Mouse (Mus musculus): Measurements from ENCODE around the gene Opcml. TPM values are rescaled to one million over a fixed set of nuclear protein-coding genes. Genes with fewer than 3 reads are reported as not detected.

Opcml gene
- polyA plus RNA-seq, 1 experiment = 0.08 TPM

DNA sequence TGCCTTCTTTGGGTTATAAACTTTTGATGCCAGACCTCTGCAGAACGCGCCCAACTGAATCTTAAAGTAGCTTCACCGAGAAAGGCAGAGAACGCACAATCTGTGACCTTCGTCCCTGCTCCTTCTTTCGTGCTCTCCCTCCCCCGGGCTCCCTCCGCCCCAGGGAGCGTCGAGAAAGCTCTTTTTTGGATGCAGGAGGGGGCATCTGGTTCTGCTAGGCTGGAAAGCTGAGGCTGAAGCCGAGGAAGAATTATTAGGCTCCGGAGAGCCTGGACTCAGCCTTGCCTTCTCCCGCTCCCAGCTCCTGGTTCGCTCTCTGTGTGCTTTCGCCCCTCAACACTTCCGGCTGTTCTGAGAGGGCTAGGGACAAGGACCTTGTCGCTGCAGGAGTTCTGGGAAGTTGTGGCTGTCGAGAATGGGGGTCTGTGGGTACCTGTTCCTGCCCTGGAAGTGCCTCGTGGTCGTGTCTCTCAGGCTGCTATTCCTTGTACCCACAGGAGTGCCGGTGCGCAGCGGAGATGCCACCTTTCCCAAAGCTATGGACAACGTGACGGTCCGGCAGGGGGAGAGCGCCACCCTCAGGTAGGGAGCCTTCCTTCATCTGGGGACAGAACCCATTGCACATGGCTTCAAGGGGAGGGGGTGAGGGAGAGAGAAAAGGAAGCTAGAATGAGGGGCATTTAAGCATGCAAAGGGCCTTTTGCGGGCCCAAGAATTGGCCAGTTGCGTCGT is 613.4 kb downstream of the Opcml start:
- 6% methylated on average over 30 of the region's 30 CpGs for WGBS
- no peak for TF ChIP-seq CTCF (conservative IDR thresholded peaks at IDR 0.05; ENCODE audit: insufficient read depth, insufficient read length, low read depth, low read length)
- no peak for TF ChIP-seq POLR2A (IDR thresholded peaks at IDR 0.05; ENCODE audit: low read depth, low read length)
- no peak for DNase-seq

DNA sequence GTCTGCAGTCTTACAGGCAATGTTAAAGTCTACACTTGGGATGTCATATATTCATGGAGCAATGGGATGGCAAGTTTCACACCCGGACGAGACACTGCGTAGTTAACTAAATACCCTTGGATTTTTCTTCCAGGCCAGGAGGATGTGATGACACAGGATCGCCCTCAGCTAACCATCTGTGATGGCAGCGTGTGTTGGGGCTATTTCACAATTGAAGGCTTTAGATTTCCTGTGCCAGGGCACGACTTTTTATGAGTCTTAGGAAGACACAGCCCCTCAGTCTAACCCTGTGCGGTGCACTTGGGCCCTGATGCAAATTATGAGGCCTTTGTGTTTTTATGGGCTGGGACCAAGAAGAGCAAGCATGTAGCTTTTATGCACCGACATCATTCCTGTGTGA is 614.0 kb downstream of the Opcml start:
- Histone ChIP-seq H3K27me3 (replicated peaks; ENCODE audit: control insufficient read depth, insufficient read depth, low read length) (no peaks in the 10 kb centered on the region; the same call in 1 of the 2 replicates), H3K4me3 (ENCODE audit: insufficient read depth, low read depth, low read length) (no peak overlapping the region), H3K36me3 (ENCODE audit: control insufficient read depth, insufficient read depth, low read length) (no peaks in the 10 kb centered on the region), H3K4me1 (ENCODE audit: control insufficient read depth, insufficient read depth, low read length) (no peaks in the 10 kb centered on the region), H3K27ac (ENCODE audit: insufficient read depth, low read depth, low read length) (no peak overlapping the region)
- TF ChIP-seq CTCF (conservative IDR thresholded peaks at IDR 0.05; ENCODE audit: insufficient read depth, insufficient read length, low read depth, low read length) (no peak), POLR2A (IDR thresholded peaks at IDR 0.05; ENCODE audit: low read depth, low read length) (no peak)
- WGBS = 64% methylated on average over 8 of the region's 8 CpGs
- DNase-seq = no peak

More for the DNA sequence above, 613.4 kb downstream of the Opcml start:
- Histone ChIP-seq H3K4me1 (ENCODE audit: control insufficient read depth, insufficient read depth, low read length) (no peaks in the 10 kb centered on the region), H3K27ac (ENCODE audit: insufficient read depth, low read depth, low read length) (no peak overlapping the region), H3K27me3 (replicated peaks; ENCODE audit: control insufficient read depth, insufficient read depth, low read length) (no peaks in the 10 kb centered on the region; the same call in 1 of the 2 replicates), H3K4me3 (ENCODE audit: insufficient read depth, low read depth, low read length) (no peak overlapping the region), H3K36me3 (ENCODE audit: control insufficient read depth, insufficient read depth, low read length) (no peaks in the 10 kb centered on the region)

DNA sequence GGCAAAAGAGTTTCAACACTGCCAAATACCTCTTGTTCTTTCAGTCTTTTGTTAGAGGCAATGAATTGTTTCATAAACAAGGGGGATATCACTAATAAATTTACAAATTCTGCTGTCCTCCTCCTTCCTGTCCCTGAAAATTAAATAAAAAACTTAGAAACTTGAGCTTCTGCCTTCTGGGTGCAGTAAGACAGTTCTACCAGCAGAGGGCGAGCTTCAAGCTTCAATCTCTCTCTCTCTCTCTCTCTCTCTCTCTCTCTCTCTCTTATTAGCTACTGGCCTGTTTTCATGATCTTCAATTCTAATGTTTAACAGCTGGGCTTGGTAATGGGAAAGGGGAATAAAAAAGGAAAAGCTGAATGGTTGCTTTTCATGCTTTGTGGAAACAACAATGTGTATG is 615.2 kb downstream of the Opcml start:
- 0% methylated on average over 1 of the region's 1 CpGs for WGBS
- peak; percentile 8 for DNase-seq

GRCm38 (mm10) chr9:28420808-28421207 is 630.2 kb downstream of the Opcml start:
- no peak for DNase-seq
- no peak overlapping the region for H3K4me3 ChIP-seq (ENCODE audit: insufficient read depth, low read depth, low read length)
- WGBS = 58% methylated on average over 5 of the region's 5 CpGs
- H3K36me3 ChIP-seq (ENCODE audit: control insufficient read depth, insufficient read depth, low read length) = no peaks in the 10 kb centered on the region
- H3K27me3 ChIP-seq (replicated peaks; ENCODE audit: control insufficient read depth, insufficient read depth, low read length) = no peaks in the 10 kb centered on the region
- H3K27ac ChIP-seq (ENCODE audit: insufficient read depth, low read depth, low read length) = no peak overlapping the region
- TF ChIP-seq CTCF (conservative IDR thresholded peaks at IDR 0.05; ENCODE audit: insufficient read depth, insufficient read length, low read depth, low read length) = no peak
- TF ChIP-seq POLR2A (IDR thresholded peaks at IDR 0.05; ENCODE audit: low read depth, low read length) = no peak
- no peaks in the 10 kb centered on the region for H3K4me1 ChIP-seq (ENCODE audit: control insufficient read depth, insufficient read depth, low read length)

More for the DNA sequence above, 615.2 kb downstream of the Opcml start:
- Histone ChIP-seq H3K27me3 (replicated peaks; ENCODE audit: control insufficient read depth, insufficient read depth, low read length) (no peaks in the 10 kb centered on the region; the same call in 1 of the 2 replicates), H3K4me1 (ENCODE audit: control insufficient read depth, insufficient read depth, low read length) (no peaks in the 10 kb centered on the region), H3K27ac (ENCODE audit: insufficient read depth, low read depth, low read length) (no peak overlapping the region), H3K36me3 (ENCODE audit: control insufficient read depth, insufficient read depth, low read length) (no peaks in the 10 kb centered on the region), H3K4me3 (ENCODE audit: insufficient read depth, low read depth, low read length) (no peak overlapping the region)
- TF ChIP-seq POLR2A (IDR thresholded peaks at IDR 0.05; ENCODE audit: low read depth, low read length) (no peak), CTCF (conservative IDR thresholded peaks at IDR 0.05; ENCODE audit: insufficient read depth, insufficient read length, low read depth, low read length) (0 out of 2 replicates have a peak, but pooled peaks have one; percentile 7)

DNA sequence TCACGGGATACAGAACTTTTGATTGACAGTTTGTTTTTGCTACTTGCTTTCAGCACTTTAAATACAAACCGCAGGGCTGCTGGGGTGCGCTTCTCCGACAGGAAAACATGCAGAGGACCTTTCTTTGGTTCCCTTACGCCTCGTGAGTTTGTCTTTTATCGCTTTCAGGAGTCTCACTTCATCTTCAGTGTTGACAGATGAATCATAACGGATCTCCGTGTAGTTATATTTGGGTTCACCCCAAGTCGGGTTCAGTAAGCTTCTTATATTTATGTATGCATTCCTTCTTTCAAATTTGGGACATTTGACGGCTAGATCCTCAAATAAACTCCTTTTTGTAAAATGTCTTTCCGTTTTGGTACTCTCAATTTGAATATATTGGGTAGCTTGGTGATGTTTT is 632.8 kb downstream of the Opcml start:
- Histone ChIP-seq H3K36me3 (ENCODE audit: control insufficient read depth, insufficient read depth, low read length) (no peaks in the 10 kb centered on the region), H3K27ac (ENCODE audit: insufficient read depth, low read depth, low read length) (no peak overlapping the region), H3K4me1 (ENCODE audit: control insufficient read depth, insufficient read depth, low read length) (no peaks in the 10 kb centered on the region), H3K4me3 (ENCODE audit: insufficient read depth, low read depth, low read length) (no peak overlapping the region), H3K27me3 (replicated peaks; ENCODE audit: control insufficient read depth, insufficient read depth, low read length) (no peaks in the 10 kb centered on the region)
- no peak for DNase-seq
- no peak for TF ChIP-seq CTCF (conservative IDR thresholded peaks at IDR 0.05; ENCODE audit: insufficient read depth, insufficient read length, low read depth, low read length)
- no peak for TF ChIP-seq POLR2A (IDR thresholded peaks at IDR 0.05; ENCODE audit: low read depth, low read length)
- WGBS = 63% methylated on average over 12 of the region's 12 CpGs

DNA sequence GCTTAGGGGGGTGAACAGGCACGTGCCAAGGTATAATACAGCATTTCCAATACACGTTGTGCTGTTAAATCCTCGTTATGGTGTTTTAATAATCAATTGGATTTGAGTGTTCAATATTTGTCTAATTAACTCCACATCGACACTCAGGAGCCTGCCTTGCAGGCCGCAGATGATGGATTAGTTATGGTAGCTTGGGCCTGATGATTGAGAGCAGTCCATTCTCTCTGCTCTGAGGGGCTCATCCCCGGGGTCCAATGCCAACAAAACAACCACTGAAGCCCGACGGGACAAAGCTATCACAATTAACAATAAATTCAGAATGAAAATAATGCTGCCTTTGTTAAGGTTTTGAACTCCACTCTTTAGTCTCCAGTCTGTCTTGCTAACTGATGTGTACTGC is 641.6 kb downstream of the Opcml start:
- DNase-seq = no peak
- no peaks in the 10 kb centered on the region for H3K4me1 ChIP-seq (ENCODE audit: control insufficient read depth, insufficient read depth, low read length)
- no peaks in the 10 kb centered on the region for H3K36me3 ChIP-seq (ENCODE audit: control insufficient read depth, insufficient read depth, low read length)
- TF ChIP-seq POLR2A (IDR thresholded peaks at IDR 0.05; ENCODE audit: low read depth, low read length) (no peak), CTCF (conservative IDR thresholded peaks at IDR 0.05; ENCODE audit: insufficient read depth, insufficient read length, low read depth, low read length) (no peak)
- no peak overlapping the region for H3K27ac ChIP-seq (ENCODE audit: insufficient read depth, low read depth, low read length)
- no peaks in the 10 kb centered on the region for H3K27me3 ChIP-seq (replicated peaks; ENCODE audit: control insufficient read depth, insufficient read depth, low read length)
- H3K4me3 ChIP-seq (ENCODE audit: insufficient read depth, low read depth, low read length) = no peak overlapping the region
- WGBS = 79% methylated on average over 8 of the region's 8 CpGs

DNA sequence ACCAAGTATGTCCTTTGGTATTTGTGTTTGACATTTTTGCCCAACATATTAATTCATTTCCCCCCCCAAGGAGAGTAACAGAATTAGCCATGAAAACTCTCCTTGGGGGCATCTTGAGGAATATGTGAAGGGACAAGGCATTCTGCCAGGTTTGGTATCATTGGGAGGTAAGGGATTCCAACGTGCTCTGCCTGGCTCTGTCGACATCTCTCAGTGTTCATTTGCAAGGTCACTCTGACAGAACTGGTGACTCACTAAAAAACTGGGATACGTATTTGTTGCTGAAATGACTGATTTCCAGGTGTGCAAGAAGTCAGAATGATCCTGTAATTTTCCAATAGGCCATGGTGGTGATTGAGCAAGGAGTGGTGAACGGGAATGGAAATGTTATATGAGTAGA is 648.2 kb downstream of the Opcml start:
- DNase-seq = no peak
- H3K36me3 ChIP-seq (ENCODE audit: control insufficient read depth, insufficient read depth, low read length) = no peaks in the 10 kb centered on the region
- no peaks in the 10 kb centered on the region for H3K4me1 ChIP-seq (ENCODE audit: control insufficient read depth, insufficient read depth, low read length)
- WGBS = 89% methylated on average over 4 of the region's 4 CpGs
- H3K4me3 ChIP-seq (ENCODE audit: insufficient read depth, low read depth, low read length) = no peak overlapping the region
- H3K27me3 ChIP-seq (replicated peaks; ENCODE audit: control insufficient read depth, insufficient read depth, low read length) = no peaks in the 10 kb centered on the region
- no peak for TF ChIP-seq POLR2A (IDR thresholded peaks at IDR 0.05; ENCODE audit: low read depth, low read length)
- no peak for TF ChIP-seq CTCF (conservative IDR thresholded peaks at IDR 0.05; ENCODE audit: insufficient read depth, insufficient read length, low read depth, low read length)
- H3K27ac ChIP-seq (ENCODE audit: insufficient read depth, low read depth, low read length) = no peak overlapping the region
